Mouse (Mus musculus) hindbrain, embryonic 13.5 days (tissue): ENCODE measurements at regions not wholly inside any gene's neighbourhood (a gene's known extent, or its start where the extent isn't known, plus 50 kb on each side); places are given as distances from the start of the nearest gene placed in this dataset.

ENCODE experiments used
- ATAC-seq: fragments of 200-750 bp; cut with Nextera tagmentation; 2 replicates; pipeline ENCODE4 v1.8.0; 2017; ENCODE audit warnings: moderate TSS enrichment; ENCODE audit not compliant: low FRiP score
- H3K27ac ChIP-seq: fragments of 300-500 bp; sonication (generic); 2 replicates; pipeline ENCODE4 v1.5.1; 2015; ENCODE audit warnings: inconsistent platforms, mild to moderate bottlenecking, moderate library complexity
- H3K27me3 ChIP-seq: fragments of 300-500 bp; sonication (generic); 2 replicates; pipeline ENCODE4 v1.6.1; 2015; ENCODE audit warnings: mild to moderate bottlenecking, inconsistent platforms
- H3K36me3 ChIP-seq: fragments of 300-500 bp; sonication (generic); 2 replicates; pipeline ENCODE4 v1.6.1; 2015; ENCODE audit warnings: mild to moderate bottlenecking, inconsistent platforms
- H3K4me1 ChIP-seq: fragments of 300-500 bp; sonication (generic); replicated peaks from 2 replicates; pipeline ENCODE4 v1.6.1; 2015; ENCODE audit warnings: inconsistent platforms
- H3K4me2 ChIP-seq: fragments of 300-500 bp; sonication (generic); 2 replicates; pipeline ENCODE4 v1.6.1; 2015; ENCODE audit warnings: inconsistent platforms, mild to moderate bottlenecking, moderate library complexity
- H3K4me3 ChIP-seq: fragments of 300-500 bp; sonication (generic); 2 replicates; pipeline ENCODE4 v1.5.1; 2015; ENCODE audit warnings: mild to moderate bottlenecking, inconsistent platforms
- H3K9ac ChIP-seq: fragments of 300-500 bp; sonication (generic); 2 replicates; pipeline ENCODE4 v1.6.1; 2015; ENCODE audit warnings: mild to moderate bottlenecking, inconsistent platforms
- H3K9me3 ChIP-seq: fragments of 300-500 bp; sonication (generic); 2 replicates; pipeline ENCODE4 v1.6.1; 2016; ENCODE audit warnings: inconsistent platforms
- WGBS: fragments of 180-500 bp; shearing (Covaris S2); methylation state at CpG from one replicate; pipeline ENCODE4 v1.1.7; 2015; 5-methylcytosine and 5-hydroxymethylcytosine counted together

- Histone ChIP-seq H3K9me3 (no peaks in the 10 kb centered on the region), H3K27ac (no peak overlapping the region), H3K36me3 (no peaks in the 10 kb centered on the region), H3K9ac (no peak overlapping the region), H3K27me3 (no peaks in the 10 kb centered on the region), H3K4me1 (peaks cover 4% of the 10 kb centered on the region), H3K4me3 (no peak overlapping the region), H3K4me2 (no peak overlapping the region)
- no peak for ATAC-seq
- 26% methylated on average over 4 of the region's 4 CpGs for WGBS
These were observed 1197.9 kb upstream of the A1bg start for GRCm38 (mm10) chr15:62120735-62121134.

- no peak overlapping the region for H3K4me3 ChIP-seq
- WGBS: 82% methylated on average over 10 of the region's 10 CpGs
These were observed 1196.2 kb upstream of the A1bg start for GRCm38 (mm10) chr15:62118997-62119396.

DNA sequence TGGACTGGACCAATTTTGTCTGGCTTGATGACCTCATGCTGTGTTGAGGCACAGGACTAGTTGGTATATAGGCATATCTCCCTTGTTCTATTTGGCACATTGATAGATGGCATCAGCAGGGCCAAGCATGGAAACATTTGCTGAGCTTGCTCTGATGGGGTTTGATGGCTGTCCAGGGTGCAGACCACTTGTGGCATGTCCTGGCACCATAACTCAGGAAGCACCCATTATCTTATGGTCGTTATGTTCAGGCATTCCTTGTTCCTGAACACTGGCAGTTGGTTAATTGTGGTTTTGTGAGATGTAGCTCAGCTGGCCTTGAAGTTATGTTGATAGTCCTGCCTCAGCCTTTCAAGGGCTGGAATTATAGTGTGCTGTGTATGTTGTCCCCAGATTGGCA, 1193.4 kb upstream of the A1bg start:
- H3K36me3 ChIP-seq: no peaks in the 10 kb centered on the region
- no peaks in the 10 kb centered on the region for H3K9me3 ChIP-seq
- H3K4me2 ChIP-seq: no peak overlapping the region
- no peak overlapping the region for H3K9ac ChIP-seq
- H3K4me1 ChIP-seq: no peaks in the 10 kb centered on the region; the same call in 1 of the 2 replicates
- ATAC-seq: no peak
- H3K27ac ChIP-seq: no peak overlapping the region
- no peak overlapping the region for H3K4me3 ChIP-seq
- 72% methylated on average over 1 of the region's 1 CpGs for WGBS
- H3K27me3 ChIP-seq: no peaks in the 10 kb centered on the region

More at GRCm38 (mm10) chr15:62118997-62119396, 1196.2 kb upstream of the A1bg start:
- Histone ChIP-seq H3K4me1 (no peaks in the 10 kb centered on the region; the same call in 1 of the 2 replicates), H3K36me3 (no peaks in the 10 kb centered on the region), H3K27me3 (no peaks in the 10 kb centered on the region), H3K27ac (no peak overlapping the region), H3K4me2 (no peak overlapping the region), H3K9ac (no peak overlapping the region), H3K9me3 (no peaks in the 10 kb centered on the region)
- ATAC-seq: no peak

GRCm38 (mm10) chr15:62114815-62115214, 1192.0 kb upstream of the A1bg start:
- WGBS: 66% methylated on average over 4 of the region's 4 CpGs
- H3K27ac ChIP-seq: no peak overlapping the region
- no peaks in the 10 kb centered on the region; the same call in 1 of the 2 replicates for H3K4me1 ChIP-seq
- peaks cover 4% of the 10 kb centered on the region; the same call in 1 of the 2 replicates for H3K27me3 ChIP-seq
- no peak overlapping the region for H3K4me2 ChIP-seq
- no peak overlapping the region for H3K9ac ChIP-seq
- ATAC-seq: no peak
- H3K9me3 ChIP-seq: no peaks in the 10 kb centered on the region
- no peak overlapping the region for H3K4me3 ChIP-seq
- no peaks in the 10 kb centered on the region for H3K36me3 ChIP-seq

DNA sequence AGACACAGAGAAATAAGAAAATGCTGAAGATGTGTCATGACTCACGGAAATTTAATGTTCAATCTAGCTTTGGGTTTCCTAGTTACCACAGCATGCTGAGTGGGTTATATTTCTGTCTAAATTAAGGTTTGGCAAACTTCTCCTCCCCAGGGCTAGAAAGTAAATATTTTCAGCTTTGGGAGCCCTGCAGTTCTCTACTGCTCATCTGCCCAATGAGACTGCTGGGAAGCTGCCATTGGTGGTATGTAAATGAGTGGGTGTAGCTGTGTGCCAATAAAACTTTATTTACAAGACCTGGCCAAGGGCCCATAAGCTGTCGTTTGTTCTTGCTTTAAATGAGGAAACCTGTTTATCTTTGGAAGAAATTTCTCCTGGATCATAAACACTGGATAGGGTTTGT, 1189.3 kb upstream of the A1bg start:
- H3K4me2 ChIP-seq: no peak overlapping the region
- no peaks in the 10 kb centered on the region for H3K36me3 ChIP-seq
- no peak overlapping the region for H3K9ac ChIP-seq
- H3K4me3 ChIP-seq: no peak overlapping the region
- no peak for ATAC-seq
- peaks cover 13% of the 10 kb centered on the region; the same call in 1 of the 2 replicates for H3K27me3 ChIP-seq
- no peaks in the 10 kb centered on the region for H3K9me3 ChIP-seq
- H3K4me1 ChIP-seq: peaks cover 2% of the 10 kb centered on the region
- H3K27ac ChIP-seq: no peak overlapping the region
- 84% methylated on average over 2 of the region's 2 CpGs for WGBS

- H3K27me3 ChIP-seq: peaks cover 26% of the 10 kb centered on the region
- H3K4me1 ChIP-seq: peaks cover 14% of the 10 kb centered on the region
- H3K9ac ChIP-seq: no peak overlapping the region
- no peak for ATAC-seq
- H3K36me3 ChIP-seq: no peaks in the 10 kb centered on the region
- H3K27ac ChIP-seq: no peak overlapping the region
- 77% methylated on average over 3 of the region's 3 CpGs for WGBS
- no peak overlapping the region for H3K4me3 ChIP-seq
- H3K4me2 ChIP-seq: no peak overlapping the region
- no peaks in the 10 kb centered on the region for H3K9me3 ChIP-seq
These were observed 1185.2 kb upstream of the A1bg start for GRCm38 (mm10) chr15:62107976-62108375.

- H3K9me3 ChIP-seq: no peaks in the 10 kb centered on the region
- no peak overlapping the region for H3K27ac ChIP-seq
- H3K27me3 ChIP-seq: peaks cover 26% of the 10 kb centered on the region
- H3K36me3 ChIP-seq: no peaks in the 10 kb centered on the region
- no peak overlapping the region for H3K9ac ChIP-seq
- 6% methylated on average over 5 of the region's 5 CpGs for whole genome bisulfite sequencing
- peak; percentile 74 for ATAC-seq
- H3K4me1 ChIP-seq: peaks cover 14% of the 10 kb centered on the region
- no peak overlapping the region for H3K4me2 ChIP-seq
- H3K4me3 ChIP-seq: no peak overlapping the region
These were observed 1183.7 kb upstream of the A1bg start for GRCm38 (mm10) chr15:62106518-62106975.

- 52% methylated on average over 9 of the region's 9 CpGs for WGBS
- no peak for ATAC-seq
- no peak overlapping the region for H3K27ac ChIP-seq
- H3K4me1 ChIP-seq: peaks cover 14% of the 10 kb centered on the region
- peaks cover 26% of the 10 kb centered on the region for H3K27me3 ChIP-seq
- H3K36me3 ChIP-seq: no peaks in the 10 kb centered on the region
- no peak overlapping the region for H3K4me2 ChIP-seq
- H3K9ac ChIP-seq: no peak overlapping the region
- no peak overlapping the region for H3K4me3 ChIP-seq
- H3K9me3 ChIP-seq: no peaks in the 10 kb centered on the region
These were observed 1182.7 kb upstream of the A1bg start for GRCm38 (mm10) chr15:62105483-62105882.

DNA sequence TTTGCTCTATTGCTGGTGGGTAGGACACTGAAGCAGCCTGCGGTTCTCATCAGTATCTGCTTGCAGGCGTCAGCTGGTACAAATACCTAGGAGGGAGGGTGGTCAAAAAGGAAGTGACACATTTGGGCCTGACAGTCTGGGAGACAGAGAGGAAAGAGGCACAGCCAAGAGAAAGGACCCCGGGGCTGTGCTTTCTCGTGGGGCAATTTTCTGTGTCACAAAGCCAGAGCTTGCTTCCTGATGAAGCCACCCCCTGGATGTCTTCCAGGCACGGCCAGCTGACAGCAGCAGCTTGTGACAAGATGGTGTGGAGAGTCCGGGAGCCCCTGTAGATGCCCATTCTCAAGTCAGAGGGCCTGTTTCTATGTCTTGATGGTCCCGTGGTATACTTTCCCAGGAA, 1181.8 kb upstream of the A1bg start:
- H3K4me1 ChIP-seq: peaks cover 14% of the 10 kb centered on the region
- no peak overlapping the region for H3K4me3 ChIP-seq
- no peak for ATAC-seq
- H3K36me3 ChIP-seq: no peaks in the 10 kb centered on the region
- no peak overlapping the region for H3K27ac ChIP-seq
- H3K9me3 ChIP-seq: no peaks in the 10 kb centered on the region
- 52% methylated on average over 7 of the region's 7 CpGs for WGBS
- H3K9ac ChIP-seq: no peak overlapping the region
- no peak overlapping the region for H3K4me2 ChIP-seq
- H3K27me3 ChIP-seq: peaks cover 21% of the 10 kb centered on the region; the same call in 1 of the 2 replicates

- ATAC-seq: no peak
- no peak overlapping the region for H3K4me3 ChIP-seq
- 88% methylated on average over 6 of the region's 6 CpGs for WGBS
These were observed 1176.9 kb upstream of the A1bg start for GRCm38 (mm10) chr15:62099683-62100082.

GRCm38 (mm10) chr15:62098791-62099660, 1176.2 kb upstream of the A1bg start:
- H3K27ac ChIP-seq: no peak overlapping the region
- no peak for ATAC-seq
- 50% methylated on average over 16 of the region's 16 CpGs for WGBS

More at GRCm38 (mm10) chr15:62099683-62100082, 1176.9 kb upstream of the A1bg start:
- H3K4me2 ChIP-seq: no peak overlapping the region
- no peaks in the 10 kb centered on the region for H3K36me3 ChIP-seq
- no peak overlapping the region for H3K9ac ChIP-seq
- H3K27me3 ChIP-seq: peaks cover 16% of the 10 kb centered on the region; the same call in 1 of the 2 replicates
- 0 out of 2 replicates have a peak, but pooled peaks cover 7% of the 10 kb centered on the region for H3K4me1 ChIP-seq
- H3K27ac ChIP-seq: no peak overlapping the region
- no peaks in the 10 kb centered on the region for H3K9me3 ChIP-seq

GRCm38 (mm10) chr15:62096778-62097177, 1174.0 kb upstream of the A1bg start:
- WGBS: 87% methylated on average over 7 of the region's 7 CpGs
- H3K36me3 ChIP-seq: no peaks in the 10 kb centered on the region
- H3K27ac ChIP-seq: no peak overlapping the region
- H3K27me3 ChIP-seq: peaks cover 7% of the 10 kb centered on the region; the same call in 1 of the 2 replicates
- no peak overlapping the region for H3K4me3 ChIP-seq
- peaks cover 22% of the 10 kb centered on the region for H3K4me1 ChIP-seq
- H3K4me2 ChIP-seq: no peak overlapping the region
- no peak overlapping the region for H3K9ac ChIP-seq
- ATAC-seq: no peak
- no peaks in the 10 kb centered on the region for H3K9me3 ChIP-seq

More at GRCm38 (mm10) chr15:62098791-62099660, 1176.2 kb upstream of the A1bg start:
- no peak overlapping the region for H3K4me2 ChIP-seq
- no peak overlapping the region for H3K9ac ChIP-seq
- H3K4me1 ChIP-seq: 0 out of 2 replicates have a peak, but pooled peaks cover 7% of the 10 kb centered on the region
- no peak overlapping the region for H3K4me3 ChIP-seq
- peaks cover 10% of the 10 kb centered on the region; the same call in 1 of the 2 replicates for H3K27me3 ChIP-seq
- no peaks in the 10 kb centered on the region for H3K9me3 ChIP-seq
- no peaks in the 10 kb centered on the region for H3K36me3 ChIP-seq
